Mouse (Mus musculus) mouse trophoblast stem cell (cell line): Measurements from ENCODE around the gene Ifitm10.
"Not testable (repeated sequence)": the region's sequence is repeated elsewhere in the genome, so short reads cannot be mapped to it uniquely, and the experiment has no call there.

ENCODE experiments used
- in situ Hi-C, 2 experiments: fragments of 300-500 bp; cut with MseI, MboI; formaldehyde crosslinking; loops; 2 replicates in 1 of 2; 3 replicates in 1 of 2; pipeline ENCODE4 v1.15.1; 2025

Gene Ifitm10

GRCm38 (mm10) chr7:142278183-142278582 is 95.4 kb downstream of the Ifitm10 start:
- in situ Hi-C loops, result not testable (repeated sequence)
